Mouse (Mus musculus) liver, embryonic 16.5 days (tissue): ENCODE data around the gene Dpf3. TPM values are rescaled to one million over a fixed set of nuclear protein-coding genes. Genes with fewer than 3 reads are reported as not detected.

Experiments
- ATAC-seq: fragments of 200-750 bp; cut with Nextera tagmentation; 2 replicates; pipeline ENCODE4 v1.8.0; 2017; ENCODE audit warnings: low read depth, mild to moderate bottlenecking, moderate number of reproducible peaks, moderate library complexity
- H3K27ac ChIP-seq: fragments of 300-500 bp; sonication (generic); 2 replicates; pipeline ENCODE4 v1.5.1; 2014; ENCODE audit warnings: mild to moderate bottlenecking, low read length
- H3K27me3 ChIP-seq: fragments of 300-500 bp; sonication (generic); 2 replicates; pipeline ENCODE4 v1.6.1; 2014; ENCODE audit warnings: low read depth, low read length, mixed read lengths; ENCODE audit not compliant: control insufficient read depth, insufficient read depth
- H3K36me3 ChIP-seq: fragments of 300-500 bp; sonication (generic); 2 replicates; pipeline ENCODE4 v1.6.1; 2014; ENCODE audit warnings: mild to moderate bottlenecking; ENCODE audit not compliant: control insufficient read depth, insufficient read depth
- H3K4me1 ChIP-seq: fragments of 300-500 bp; sonication (generic); 2 replicates; pipeline ENCODE4 v1.6.1; 2014; ENCODE audit warnings: low read depth, low read length, mixed read lengths; ENCODE audit not compliant: control insufficient read depth
- H3K4me2 ChIP-seq: fragments of 300-500 bp; sonication (generic); 2 replicates; pipeline ENCODE4 v1.6.1; 2014; ENCODE audit warnings: low read depth, low read length, mixed read lengths
- H3K4me3 ChIP-seq: fragments of 300-500 bp; sonication (generic); 2 replicates; pipeline ENCODE4 v1.5.1; 2014; ENCODE audit warnings: low read depth, mild to moderate bottlenecking, low read length
- H3K9ac ChIP-seq: fragments of 300-500 bp; sonication (generic); 2 replicates; pipeline ENCODE4 v1.6.1; 2014; ENCODE audit warnings: low read depth, low read length
- H3K9me3 ChIP-seq: fragments of 300-500 bp; sonication (generic); replicated peaks from 2 replicates; pipeline ENCODE4 v1.6.1; 2016; ENCODE audit warnings: low read length; ENCODE audit not compliant: control insufficient read depth
- WGBS: fragments of 180-500 bp; shearing (Covaris S2); extraction: QIAGEN DNeasy Blood & Tissue Kit; methylation state at CpG from one replicate; pipeline ENCODE4 v1.1.7; 2014; ENCODE audit not compliant: insufficient replicate concordance; 5-methylcytosine and 5-hydroxymethylcytosine counted together
- polyA plus RNA-seq: library from polyadenylated mRNA; unstranded; fragments of >200 nt; fragmentation: Nextera tagmentation; extraction: Ambion mirVana; gene quantifications from 2 replicates; pipeline ENCODE4 v1.2.1, GENCODE M21; 2015

Gene Dpf3
- polyA plus RNA-seq, 1 experiment from 2014 or later: 7.1 TPM

- H3K9ac ChIP-seq: no peak overlapping the region
- WGBS: 59% methylated on average over 5 of the region's 5 CpGs
- ATAC-seq: peak; percentile 52; the same call in 1 of the 2 replicates
- H3K4me3 ChIP-seq: no peak overlapping the region
- no peak overlapping the region for H3K4me2 ChIP-seq
- H3K4me1 ChIP-seq: no peaks in the 10 kb centered on the region; the same call in 1 of the 2 replicates
- no peaks in the 10 kb centered on the region for H3K27me3 ChIP-seq
- H3K9me3 ChIP-seq: no peaks in the 10 kb centered on the region
- peak overlapping the region; percentile 10; the same call in 1 of the 2 replicates for H3K27ac ChIP-seq
- H3K36me3 ChIP-seq: no peaks in the 10 kb centered on the region
Measured at GRCm38 (mm10) chr12:83402270-83402669, 85.2 kb downstream of the Dpf3 start.

- Histone ChIP-seq H3K9ac (no peak overlapping the region), H3K9me3 (no peaks in the 10 kb centered on the region), H3K36me3 (no peaks in the 10 kb centered on the region), H3K4me2 (no peak overlapping the region), H3K4me3 (no peak overlapping the region), H3K27me3 (no peaks in the 10 kb centered on the region), H3K27ac (no peak overlapping the region), H3K4me1 (peaks cover 6% of the 10 kb centered on the region)
- ATAC-seq: no peak
- WGBS: 79% methylated on average over 16 of the region's 16 CpGs
Measured at GRCm38 (mm10) chr12:83392011-83392410, 95.5 kb downstream of the Dpf3 start.

GRCm38 (mm10) chr12:83387554-83387953, 100.0 kb downstream of the Dpf3 start:
- Histone ChIP-seq H3K4me1 (peaks cover 12% of the 10 kb centered on the region), H3K27ac (no peak overlapping the region), H3K27me3 (no peaks in the 10 kb centered on the region), H3K9me3 (no peaks in the 10 kb centered on the region), H3K4me2 (no peak overlapping the region), H3K9ac (no peak overlapping the region), H3K4me3 (no peak overlapping the region), H3K36me3 (no peaks in the 10 kb centered on the region)
- 25% methylated on average over 3 of the region's 3 CpGs for WGBS
- ATAC-seq: no peak

- Histone ChIP-seq H3K4me3 (no peak overlapping the region), H3K4me1 (peaks cover 13% of the 10 kb centered on the region), H3K9me3 (no peaks in the 10 kb centered on the region), H3K27ac (no peak overlapping the region), H3K9ac (no peak overlapping the region), H3K36me3 (no peaks in the 10 kb centered on the region), H3K27me3 (no peaks in the 10 kb centered on the region), H3K4me2 (no peak overlapping the region)
- WGBS: 90% methylated on average over 6 of the region's 7 CpGs
- no peak for ATAC-seq
Measured at GRCm38 (mm10) chr12:83381072-83381471, 106.4 kb downstream of the Dpf3 start.

- H3K9ac ChIP-seq: no peak overlapping the region
- H3K27me3 ChIP-seq: no peaks in the 10 kb centered on the region
- WGBS: 64% methylated on average over 3 of the region's 3 CpGs
- ATAC-seq: no peak
- peaks cover 24% of the 10 kb centered on the region for H3K4me1 ChIP-seq
- no peak overlapping the region for H3K4me2 ChIP-seq
- no peak overlapping the region for H3K27ac ChIP-seq
- H3K36me3 ChIP-seq: no peaks in the 10 kb centered on the region
- H3K9me3 ChIP-seq: no peaks in the 10 kb centered on the region
- no peak overlapping the region for H3K4me3 ChIP-seq
Measured at GRCm38 (mm10) chr12:83380016-83380415, 107.5 kb downstream of the Dpf3 start.

DNA sequence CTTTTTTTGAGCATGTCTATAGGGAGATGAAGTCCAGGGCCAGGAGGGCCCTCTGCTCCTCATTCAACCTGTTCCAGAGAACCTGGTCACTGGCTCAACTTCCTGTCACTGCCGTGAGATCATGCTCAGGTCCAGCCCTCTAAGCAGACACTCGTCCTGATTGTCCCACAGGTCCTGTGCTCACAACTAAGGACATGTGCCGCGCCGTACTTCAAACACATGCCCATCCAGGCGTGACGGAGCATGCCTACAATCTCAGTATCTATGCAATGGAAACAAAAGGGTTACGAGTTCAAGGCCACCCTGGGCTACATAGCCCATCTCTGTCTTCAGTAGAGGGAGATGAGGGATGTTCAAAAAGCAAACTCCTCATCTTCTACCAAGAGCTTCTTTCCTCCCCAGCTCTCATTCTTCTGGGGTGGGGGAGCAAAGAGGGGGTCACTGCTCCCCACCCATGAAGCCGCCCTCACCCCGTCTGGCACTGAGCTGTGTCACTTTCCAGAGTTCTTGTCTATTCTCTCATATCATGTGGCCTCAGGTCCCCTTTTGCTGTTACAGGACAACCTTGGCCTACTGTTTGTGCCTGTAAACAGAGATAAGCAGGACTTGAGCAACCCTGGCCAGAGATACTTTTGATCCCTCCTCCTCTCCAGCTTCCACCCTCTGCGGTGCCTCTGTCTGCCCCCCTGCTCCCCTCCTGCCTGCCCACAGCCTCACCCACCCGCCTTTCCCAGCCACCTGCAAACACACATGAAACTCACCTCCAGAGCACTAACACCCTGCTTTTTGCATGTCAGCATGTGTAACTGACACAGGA, 112.3 kb downstream of the Dpf3 start:
- Histone ChIP-seq H3K9me3 (no peaks in the 10 kb centered on the region), H3K36me3 (no peaks in the 10 kb centered on the region), H3K27me3 (no peaks in the 10 kb centered on the region), H3K4me1 (peaks cover 48% of the 10 kb centered on the region), H3K27ac (peak overlapping the region; percentile 90), H3K4me2 (peak overlapping the region; percentile 49), H3K4me3 (peak overlapping the region; percentile 21; the same call in 1 of the 2 replicates), H3K9ac (peak overlapping the region; percentile 42)
- 29% methylated on average over 12 of the region's 12 CpGs for WGBS
- peak; percentile 99 for ATAC-seq

- Histone ChIP-seq H3K9me3 (no peaks in the 10 kb centered on the region), H3K27ac (no peak overlapping the region), H3K4me2 (no peak overlapping the region), H3K4me1 (peaks cover 55% of the 10 kb centered on the region), H3K27me3 (no peaks in the 10 kb centered on the region), H3K4me3 (no peak overlapping the region), H3K9ac (no peak overlapping the region), H3K36me3 (no peaks in the 10 kb centered on the region)
- no peak for ATAC-seq
- 84% methylated on average over 7 of the region's 7 CpGs for WGBS
Measured at GRCm38 (mm10) chr12:83373081-83373480, 114.4 kb downstream of the Dpf3 start.

GRCm38 (mm10) chr12:83372290-83372689, 115.2 kb downstream of the Dpf3 start:
- no peak overlapping the region for H3K27ac ChIP-seq
- no peak overlapping the region for H3K4me3 ChIP-seq
- no peak overlapping the region for H3K4me2 ChIP-seq
- H3K27me3 ChIP-seq: no peaks in the 10 kb centered on the region
- peaks cover 55% of the 10 kb centered on the region for H3K4me1 ChIP-seq
- H3K36me3 ChIP-seq: no peaks in the 10 kb centered on the region
- H3K9me3 ChIP-seq: no peaks in the 10 kb centered on the region
- 68% methylated on average over 7 of the region's 7 CpGs for WGBS
- H3K9ac ChIP-seq: no peak overlapping the region
- no peak for ATAC-seq

GRCm38 (mm10) chr12:83370221-83370620, 117.3 kb downstream of the Dpf3 start:
- Histone ChIP-seq H3K36me3 (no peaks in the 10 kb centered on the region), H3K4me2 (no peak overlapping the region), H3K9me3 (no peaks in the 10 kb centered on the region), H3K4me3 (no peak overlapping the region), H3K27me3 (no peaks in the 10 kb centered on the region), H3K27ac (peak overlapping the region; percentile 27; the same call in 1 of the 2 replicates), H3K9ac (no peak overlapping the region), H3K4me1 (peaks cover 39% of the 10 kb centered on the region)
- ATAC-seq: peak; percentile 88
- WGBS: 60% methylated on average over 11 of the region's 11 CpGs
